Mouse (Mus musculus): Measurements from ENCODE around the gene Gm10203.

- no peak for TF ChIP-seq POLR2A (IDR thresholded peaks at IDR 0.05; ENCODE audit: borderline replicate concordance, insufficient read depth, low read length)
- TF ChIP-seq CTCF (IDR thresholded peaks at IDR 0.05; ENCODE audit: borderline replicate concordance, insufficient read depth, low read depth, low read length) = no peak
Observed at GRCm38 (mm10) chr6:149174932-149175570, 45.1 kb downstream of the Gm10203 start.
